Mouse (Mus musculus) liver, postnatal 0 days (tissue): ENCODE measurements around the gene Ccdc105. TPM values are rescaled to one million over a fixed set of nuclear protein-coding genes. Genes with fewer than 3 reads are reported as not detected.

Source experiments
- ATAC-seq: fragments of 200-750 bp; cut with Nextera tagmentation; 2 replicates; pipeline ENCODE4 v1.8.0; 2017; ENCODE audit warnings: mild to moderate bottlenecking, moderate library complexity
- DNase-seq: peaks from one replicate; pipeline ENCODE4 v3.0.0-alpha.2; 2016
- H3K27ac ChIP-seq: fragments of 300-500 bp; sonication (generic); 2 replicates; pipeline ENCODE4 v1.5.1; 2014; ENCODE audit warnings: antibody characterized with exemption, moderate library complexity, mild to moderate bottlenecking, low read depth
- H3K27me3 ChIP-seq: fragments of 300-500 bp; sonication (generic); 2 replicates; pipeline ENCODE4 v1.6.1; 2014; ENCODE audit warnings: low read length, control low read depth, mixed read lengths; ENCODE audit not compliant: insufficient read depth
- H3K36me3 ChIP-seq: fragments of 300-500 bp; sonication (generic); replicated peaks from 2 replicates; pipeline ENCODE4 v1.6.1; 2014; ENCODE audit warnings: mild to moderate bottlenecking, control low read depth, low read length, moderate library complexity, mixed read lengths; ENCODE audit not compliant: insufficient read depth
- H3K4me1 ChIP-seq: fragments of 300-500 bp; sonication (generic); 2 replicates; pipeline ENCODE4 v1.6.1; 2014; ENCODE audit warnings: antibody characterized with exemption, mild to moderate bottlenecking, control low read depth; ENCODE audit not compliant: insufficient read depth
- H3K4me2 ChIP-seq: fragments of 300-500 bp; sonication (generic); 2 replicates; pipeline ENCODE4 v1.6.1; 2014; ENCODE audit warnings: low read depth, mild to moderate bottlenecking, low read length, moderate library complexity, mixed read lengths
- H3K4me3 ChIP-seq: fragments of 300-500 bp; sonication (generic); 2 replicates; pipeline ENCODE4 v1.5.1; 2014; ENCODE audit warnings: low read depth, low read length
- H3K9ac ChIP-seq: fragments of 300-500 bp; sonication (generic); replicated peaks from 2 replicates; pipeline ENCODE4 v1.6.1; 2014; ENCODE audit warnings: mild to moderate bottlenecking, moderate library complexity
- H3K9me3 ChIP-seq: fragments of 300-500 bp; sonication (generic); 2 replicates; pipeline ENCODE4 v1.6.1; 2016; ENCODE audit warnings: mild to moderate bottlenecking, control low read depth, low read length, mixed read lengths
- CTCF ChIP-seq: sonication (generic); IDR thresholded peaks from 2 replicates; pipeline ENCODE4 v1.5.1; 2016; ENCODE audit warnings: antibody characterized with exemption, low read depth
- EP300 ChIP-seq: IDR thresholded peaks from 2 replicates; pipeline ENCODE4 v1.6.1; 2016; ENCODE audit warnings: antibody characterized with exemption, low read depth, mild to moderate bottlenecking
- WGBS: fragments of 180-500 bp; shearing (Covaris S2); extraction: QIAGEN DNeasy Blood & Tissue Kit; methylation state at CpG from one replicate; pipeline ENCODE4 v1.1.7; 2014; ENCODE audit not compliant: insufficient replicate concordance; 5-methylcytosine and 5-hydroxymethylcytosine counted together
- polyA plus RNA-seq: library from polyadenylated mRNA; unstranded; fragments of >200 nt; fragmentation: Nextera tagmentation; extraction: Ambion mirVana; gene quantifications from 2 replicates; pipeline ENCODE4 v1.2.1, GENCODE M21; 2015

The Ccdc105 gene
- polyA plus RNA-seq, 1 experiment from 2014 or later: not detected

GRCm38 (mm10) chr10:78745453-78746232, 7.2 kb downstream of the Ccdc105 start:
- Histone ChIP-seq H3K27me3 (no peaks in the 10 kb centered on the region), H3K27ac (no peak overlapping the region), H3K9ac (no peak overlapping the region), H3K9me3 (no peaks in the 10 kb centered on the region), H3K4me2 (no peak overlapping the region), H3K4me3 (no peak overlapping the region), H3K4me1 (no peaks in the 10 kb centered on the region), H3K36me3 (no peaks in the 10 kb centered on the region)
- ATAC-seq: no peak
- no peak for DNase-seq
- TF ChIP-seq EP300: no peak
- peak; percentile 23 for TF ChIP-seq CTCF
- 40% methylated on average over 4 of the region's 4 CpGs for WGBS

- no peak overlapping the region for H3K9ac ChIP-seq
- H3K4me3 ChIP-seq: no peak overlapping the region
- TF ChIP-seq EP300: no peak
- peak; percentile 17; the same call in 1 of the 2 replicates for TF ChIP-seq CTCF
- no peaks in the 10 kb centered on the region for H3K9me3 ChIP-seq
- no peak for DNase-seq
- no peaks in the 10 kb centered on the region for H3K36me3 ChIP-seq
- no peak for ATAC-seq
- no peaks in the 10 kb centered on the region for H3K27me3 ChIP-seq
- no peaks in the 10 kb centered on the region for H3K4me1 ChIP-seq
- H3K27ac ChIP-seq: no peak overlapping the region
- no peak overlapping the region for H3K4me2 ChIP-seq
Measured at GRCm38 (mm10) chr10:78743721-78744120, 9.1 kb downstream of the Ccdc105 start.

GRCm38 (mm10) chr10:78739821-78740220, 13.0 kb downstream of the Ccdc105 start:
- DNase-seq: no peak
- 51% methylated on average over 4 of the region's 4 CpGs for WGBS
- H3K4me1 ChIP-seq: no peaks in the 10 kb centered on the region
- H3K4me2 ChIP-seq: no peak overlapping the region
- no peaks in the 10 kb centered on the region for H3K27me3 ChIP-seq
- no peaks in the 10 kb centered on the region for H3K9me3 ChIP-seq
- no peak overlapping the region for H3K9ac ChIP-seq
- no peak for ATAC-seq
- H3K27ac ChIP-seq: no peak overlapping the region
- H3K4me3 ChIP-seq: no peak overlapping the region
- H3K36me3 ChIP-seq: no peaks in the 10 kb centered on the region
- TF ChIP-seq EP300 (no peak), CTCF (no peak)

- WGBS: 73% methylated on average over 5 of the region's 5 CpGs
- no peaks in the 10 kb centered on the region for H3K36me3 ChIP-seq
- no peak overlapping the region for H3K4me2 ChIP-seq
- TF ChIP-seq CTCF (no peak), EP300 (no peak)
- DNase-seq (no peak), ATAC-seq (no peak)
- no peaks in the 10 kb centered on the region for H3K9me3 ChIP-seq
- H3K27ac ChIP-seq: no peak overlapping the region
- H3K27me3 ChIP-seq: no peaks in the 10 kb centered on the region
- no peaks in the 10 kb centered on the region for H3K4me1 ChIP-seq
- H3K4me3 ChIP-seq: no peak overlapping the region
- H3K9ac ChIP-seq: no peak overlapping the region
Measured at GRCm38 (mm10) chr10:78727876-78728275, 25.0 kb downstream of the Ccdc105 start.

GRCm38 (mm10) chr10:78727035-78727434, 25.8 kb downstream of the Ccdc105 start:
- TF ChIP-seq EP300 (no peak), CTCF (no peak)
- 56% methylated on average over 3 of the region's 3 CpGs for WGBS
- no peaks in the 10 kb centered on the region for H3K4me1 ChIP-seq
- H3K4me2 ChIP-seq: no peak overlapping the region
- no peak overlapping the region for H3K4me3 ChIP-seq
- H3K27me3 ChIP-seq: no peaks in the 10 kb centered on the region
- H3K9ac ChIP-seq: no peak overlapping the region
- no peak for ATAC-seq
- no peak for DNase-seq
- H3K36me3 ChIP-seq: no peaks in the 10 kb centered on the region
- no peaks in the 10 kb centered on the region for H3K9me3 ChIP-seq
- no peak overlapping the region for H3K27ac ChIP-seq

- Histone ChIP-seq H3K36me3 (no peaks in the 10 kb centered on the region), H3K4me2 (no peak overlapping the region), H3K9ac (no peak overlapping the region), H3K27ac (no peak overlapping the region), H3K27me3 (no peaks in the 10 kb centered on the region), H3K4me3 (no peak overlapping the region), H3K4me1 (no peaks in the 10 kb centered on the region), H3K9me3 (no peaks in the 10 kb centered on the region)
- ATAC-seq: no peak
- WGBS: 36% methylated on average over 2 of the region's 2 CpGs
- TF ChIP-seq CTCF (no peak), EP300 (no peak)
- no peak for DNase-seq
Measured at GRCm38 (mm10) chr10:78723416-78723815, 29.4 kb downstream of the Ccdc105 start.

GRCm38 (mm10) chr10:78722654-78723053, 30.2 kb downstream of the Ccdc105 start:
- Histone ChIP-seq H3K4me3 (no peak overlapping the region), H3K27ac (no peak overlapping the region), H3K36me3 (no peaks in the 10 kb centered on the region), H3K9ac (no peak overlapping the region), H3K4me2 (no peak overlapping the region), H3K27me3 (no peaks in the 10 kb centered on the region), H3K4me1 (no peaks in the 10 kb centered on the region), H3K9me3 (no peaks in the 10 kb centered on the region)
- 77% methylated on average over 2 of the region's 2 CpGs for WGBS
- DNase-seq: no peak
- TF ChIP-seq EP300 (no peak), CTCF (no peak)
- no peak for ATAC-seq
